ENCODE assay signal across 26 mouse cellular contexts in genomic region chr6:73949934-73950293, GRCm38 (mm10).
DNase-seq lines count a peak whose midpoint lies in the region; ATAC-seq and TF ChIP-seq lines count a peak whose summit lies in the region.
"Had no signal": no experiment of that assay in that cellular context is flagged by ENCODE, and none has a peak within 500 bp of the region (broad histone marks: within the 10 kb centered on the region; RNA-seq: fewer than 3 reads in every experiment).

No protein-coding gene starts in this region.

- H3K9ac ChIP-seq in embryonic facial prominence, embryonic 14.5 days (ENCODE audit: low read depth, low read length), result no peak overlapping the region
- no peak overlapping the region for H3K9ac ChIP-seq in hindbrain, postnatal 0 days (replicated peaks; ENCODE audit: low read length)
- no peak overlapping the region for H3K9ac ChIP-seq in midbrain, postnatal 0 days (replicated peaks; ENCODE audit: low read length, poor library complexity, severe bottlenecking)
- H3K9ac ChIP-seq: embryonic facial prominence, embryonic 13.5 days; liver, embryonic 15.5 days; lung, embryonic 15.5 days; neural tube, embryonic 12.5 days; stomach, embryonic 15.5 days had no signal

- no peak overlapping the region for H3K27ac ChIP-seq in embryonic facial prominence, embryonic 14.5 days (replicated peaks; ENCODE audit: low read depth, low read length)
- H3K27ac ChIP-seq in embryonic facial prominence, embryonic 10.5 days (replicated peaks), result no peak overlapping the region
- no peak overlapping the region for H3K27ac ChIP-seq in hindbrain, postnatal 0 days
- no peak overlapping the region for H3K27ac ChIP-seq in hindbrain, embryonic 10.5 days
- no peak overlapping the region for H3K27ac ChIP-seq in midbrain, postnatal 0 days (ENCODE audit: low read depth, low read length)
- H3K27ac ChIP-seq: embryonic facial prominence, embryonic 13.5 days; liver, embryonic 15.5 days; lung, embryonic 15.5 days; neural tube, embryonic 12.5 days; stomach, embryonic 15.5 days had no signal

- no peaks in the 10 kb centered on the region for H3K36me3 ChIP-seq in embryonic facial prominence, embryonic 14.5 days (ENCODE audit: control insufficient read depth, insufficient read depth, low read length)
- no peaks in the 10 kb centered on the region for H3K36me3 ChIP-seq in embryonic facial prominence, embryonic 10.5 days (replicated peaks)
- no peaks in the 10 kb centered on the region for H3K36me3 ChIP-seq in hindbrain, postnatal 0 days (ENCODE audit: insufficient read depth, low read length)
- H3K36me3 ChIP-seq in hindbrain, embryonic 10.5 days, result no peaks in the 10 kb centered on the region
- H3K36me3 ChIP-seq in midbrain, postnatal 0 days (ENCODE audit: insufficient read depth, low read length), result no peaks in the 10 kb centered on the region
- H3K36me3 ChIP-seq: embryonic facial prominence, embryonic 13.5 days; liver, embryonic 15.5 days; lung, embryonic 15.5 days; neural tube, embryonic 12.5 days; stomach, embryonic 15.5 days had no signal

- H3K27me3 ChIP-seq in embryonic facial prominence, embryonic 14.5 days (replicated peaks; ENCODE audit: control insufficient read depth, insufficient read depth, low read length), result no peaks in the 10 kb centered on the region
- H3K27me3 ChIP-seq in embryonic facial prominence, embryonic 10.5 days (replicated peaks; ENCODE audit: low read depth, poor library complexity, severe bottlenecking), result no peaks in the 10 kb centered on the region
- H3K27me3 ChIP-seq in hindbrain, postnatal 0 days (ENCODE audit: insufficient read depth, low read length), result no peaks in the 10 kb centered on the region
- no peaks in the 10 kb centered on the region for H3K27me3 ChIP-seq in hindbrain, embryonic 10.5 days (ENCODE audit: insufficient read depth, poor library complexity, severe bottlenecking)
- H3K27me3 ChIP-seq in midbrain, postnatal 0 days (ENCODE audit: insufficient read depth, low read length), result no peaks in the 10 kb centered on the region
- H3K27me3 ChIP-seq: embryonic facial prominence, embryonic 13.5 days; liver, embryonic 15.5 days; lung, embryonic 15.5 days; megakaryocyte, embryonic 14.5 days; neural tube, embryonic 12.5 days; stomach, embryonic 15.5 days had no signal

- H3K4me1 ChIP-seq in embryonic facial prominence, embryonic 14.5 days (ENCODE audit: control insufficient read depth, insufficient read depth, low read length), result no peaks in the 10 kb centered on the region
- H3K4me1 ChIP-seq in embryonic facial prominence, embryonic 10.5 days, result no peaks in the 10 kb centered on the region
- H3K4me1 ChIP-seq in hindbrain, postnatal 0 days (ENCODE audit: insufficient read depth, low read length), result no peaks in the 10 kb centered on the region
- H3K4me1 ChIP-seq in hindbrain, embryonic 10.5 days (replicated peaks), result no peaks in the 10 kb centered on the region
- no peaks in the 10 kb centered on the region for H3K4me1 ChIP-seq in midbrain, postnatal 0 days (ENCODE audit: insufficient read depth, low read length)
- H3K4me1 ChIP-seq: embryonic facial prominence, embryonic 13.5 days; liver, embryonic 15.5 days; lung, embryonic 15.5 days; megakaryocyte, embryonic 14.5 days; neural tube, embryonic 12.5 days; stomach, embryonic 15.5 days had no signal

- no peak for ATAC-seq in embryonic facial prominence, embryonic 14.5 days (ENCODE audit: low read depth)
- no peak for ATAC-seq in hindbrain, postnatal 0 days
- ATAC-seq in midbrain, postnatal 0 days (ENCODE audit: low FRiP score), result peak; percentile 73; the same call in 1 of the 2 replicates
- ATAC-seq: activated CD4-positive, CD25-positive, alpha-beta regulatory T cell, adult 4 months; intestine, postnatal 0 days had no signal

- H3K4me3 ChIP-seq in embryonic facial prominence, embryonic 14.5 days (ENCODE audit: low read depth, low read length), result no peak overlapping the region
- no peak overlapping the region for H3K4me3 ChIP-seq in embryonic facial prominence, embryonic 10.5 days
- H3K4me3 ChIP-seq in hindbrain, postnatal 0 days (ENCODE audit: low read length), result no peak overlapping the region
- H3K4me3 ChIP-seq in hindbrain, embryonic 10.5 days, result no peak overlapping the region
- H3K4me3 ChIP-seq in midbrain, postnatal 0 days (ENCODE audit: low read depth, low read length), result no peak overlapping the region
- H3K4me3 ChIP-seq: embryonic facial prominence, embryonic 13.5 days; liver, embryonic 15.5 days; lung, embryonic 15.5 days; megakaryocyte, embryonic 14.5 days; neural tube, embryonic 12.5 days; stomach, embryonic 15.5 days had no signal

- TF ChIP-seq CTCF in hindbrain, postnatal 0 days (IDR thresholded peaks at IDR 0.05; ENCODE audit: low read depth), result no peak
- no peak for TF ChIP-seq CTCF in midbrain, postnatal 0 days (IDR thresholded peaks at IDR 0.05)

- H3K9me3 ChIP-seq in embryonic facial prominence, embryonic 14.5 days (ENCODE audit: control insufficient read depth, low read length), result no peaks in the 10 kb centered on the region; the same call in 1 of the 2 replicates
- H3K9me3 ChIP-seq in embryonic facial prominence, embryonic 10.5 days, result no peaks in the 10 kb centered on the region
- H3K9me3 ChIP-seq in hindbrain, postnatal 0 days (ENCODE audit: low read length), result no peaks in the 10 kb centered on the region
- H3K9me3 ChIP-seq in hindbrain, embryonic 10.5 days, result no peaks in the 10 kb centered on the region
- H3K9me3 ChIP-seq in midbrain, postnatal 0 days (ENCODE audit: low read length), result no peaks in the 10 kb centered on the region
- H3K9me3 ChIP-seq: embryonic facial prominence, embryonic 13.5 days; liver, embryonic 15.5 days; lung, embryonic 15.5 days; megakaryocyte, embryonic 14.5 days; neural tube, embryonic 12.5 days; stomach, embryonic 15.5 days had no signal

- no peak overlapping the region for H3K4me2 ChIP-seq in embryonic facial prominence, embryonic 14.5 days (ENCODE audit: low read depth, low read length)
- H3K4me2 ChIP-seq in hindbrain, postnatal 0 days (ENCODE audit: low read depth, low read length), result no peak overlapping the region
- H3K4me2 ChIP-seq in midbrain, postnatal 0 days (ENCODE audit: low read depth, low read length, poor library complexity, severe bottlenecking), result no peak overlapping the region
- H3K4me2 ChIP-seq: embryonic facial prominence, embryonic 13.5 days; heart, embryonic 11.5 days; liver, embryonic 15.5 days; lung, embryonic 15.5 days; neural tube, embryonic 12.5 days; stomach, embryonic 15.5 days had no signal

- peak; percentile 2 for DNase-seq in embryonic facial prominence, embryonic 14.5 days (ENCODE audit: low spot score)
- DNase-seq in embryonic facial prominence, embryonic 10.5 days (ENCODE audit: low spot score), result no peak
- peak; percentile 7 for DNase-seq in hindbrain, postnatal 0 days (ENCODE audit: low spot score)
- DNase-seq in hindbrain, embryonic 10.5 days (ENCODE audit: low spot score), result no peak
- DNase-seq in brain, adult 2 months (ENCODE audit: low read depth, low spot score), result peak; percentile 6
- DNase-seq in midbrain, postnatal 0 days (ENCODE audit: low spot score), result peak; percentile 19
- no peak for DNase-seq in frontal cortex, postnatal 25 days (ENCODE audit: low spot score in 2 of 2)
- DNase-seq: adrenal gland, adult 8-10 months; cerebellum, adult 2 months; cerebellum, postnatal 25 days; gastrocnemius, postnatal 14 days; heart, postnatal 10 days; kidney, postnatal 36 days; liver; lung, postnatal 36 days; right cerebral cortex, adult 18-20 months; thymus, postnatal 25 days had no signal

Comparison
In these comparisons a context has a peak if more than half of its experiments do, and no peak if none do; other contexts are left out.
1. DNase-seq: peak in embryonic facial prominence, embryonic 14.5 days (single experiment), hindbrain, postnatal 0 days (single experiment), brain, adult 2 months (single experiment) and midbrain, postnatal 0 days (single experiment); none in embryonic facial prominence, embryonic 10.5 days (single experiment), hindbrain, embryonic 10.5 days (single experiment) and frontal cortex, postnatal 25 days (0 of 2).